Mouse (Mus musculus): ENCODE data around the gene Kctd17.

- TF ChIP-seq CTCF (IDR thresholded peaks at IDR 0.05; ENCODE audit: low read depth, low read length): no peak
- no peak for TF ChIP-seq POLR2A (IDR thresholded peaks at IDR 0.05; ENCODE audit: insufficient read depth, low read length)
- no peak for TF ChIP-seq EP300 (IDR thresholded peaks at IDR 0.05; ENCODE audit: insufficient read depth, low read depth, low read length)
These were observed 26.4 kb upstream of the Kctd17 start for GRCm38 (mm10) chr15:78401921-78402320.

Measured in ES-Bruce4 (cell line).